In genomic region chr19:46055752-46056387, GRCm38 (mm10) we compare ENCODE assay signal across 8 mouse cellular contexts. TPM values are rescaled to one million over a fixed set of nuclear protein-coding genes. Genes with fewer than 3 reads are reported as not detected.
DNase-seq lines count a peak whose midpoint lies in the region; ATAC-seq and TF ChIP-seq lines count a peak whose summit lies in the region.

No protein-coding gene starts in this region.

- in situ Hi-C loops in Patski (cut with MboI; ENCODE audit: low pct_unique_long_range_greater_than_20kb): no loop called here

- TF ChIP-seq EP300 in heart, postnatal 0 days (IDR thresholded peaks at IDR 0.05; ENCODE audit: low read depth): no peak
- TF ChIP-seq EP300 in liver, embryonic 14.5 days (IDR thresholded peaks at IDR 0.05; ENCODE audit: low read depth): 0 out of 2 replicates have a peak, but pooled peaks have one; percentile 11
- TF ChIP-seq EP300 in stomach, postnatal 0 days (optimal IDR thresholded peaks at IDR 0.05): no peak

- DNase-seq in heart, postnatal 0 days (ENCODE audit: low spot score): no peak
- DNase-seq in heart, postnatal 10 days: no peak
- no peak for DNase-seq in Patski (ENCODE audit: low read depth, low spot score)
- DNase-seq in liver, embryonic 14.5 days (ENCODE audit: low read depth in 3 of 3, low spot score in 3 of 3): no peak
- DNase-seq in stomach, postnatal 0 days (ENCODE audit: low spot score): no peak
- no peak for DNase-seq in T-cell, adult 2 months (ENCODE audit: low spot score)
- DNase-seq in left cerebral cortex, postnatal 14 days (ENCODE audit: low spot score in 2 of 2): no peak

- no peaks in the 10 kb centered on the region for H3K27me3 ChIP-seq in heart, postnatal 0 days (ENCODE audit: control insufficient read depth, insufficient read depth, low read length)
- H3K27me3 ChIP-seq in Patski: no peaks in the 10 kb centered on the region
- no peaks in the 10 kb centered on the region for H3K27me3 ChIP-seq in forebrain, embryonic 15.5 days
- H3K27me3 ChIP-seq in liver, embryonic 14.5 days (ENCODE audit: control insufficient read depth, insufficient read depth, low read length): no peaks in the 10 kb centered on the region
- no peaks in the 10 kb centered on the region for H3K27me3 ChIP-seq in stomach, postnatal 0 days (ENCODE audit: control insufficient read depth, insufficient read depth, low read length)

- peak overlapping the region; percentile 81 for H3K4me3 ChIP-seq in heart, postnatal 0 days (ENCODE audit: low read depth, low read length)
- peak overlapping the region; percentile 92 for H3K4me3 ChIP-seq in forebrain, embryonic 15.5 days
- H3K4me3 ChIP-seq in liver, embryonic 14.5 days (ENCODE audit: insufficient read depth in 1 of 2, low read depth in 2 of 2, low read length in 2 of 2): peak overlapping the region; percentile 90 to 96
- peak overlapping the region; percentile 70 for H3K4me3 ChIP-seq in stomach, postnatal 0 days (ENCODE audit: low read depth, low read length)

- peak overlapping the region; percentile 52; the same call in 1 of the 2 replicates for H3K27ac ChIP-seq in heart, postnatal 0 days (ENCODE audit: low read depth)
- peak overlapping the region; percentile 8; the same call in 1 of the 2 replicates for H3K27ac ChIP-seq in forebrain, embryonic 15.5 days (replicated peaks)
- no peak overlapping the region for H3K27ac ChIP-seq in liver, embryonic 14.5 days
- H3K27ac ChIP-seq in stomach, postnatal 0 days (replicated peaks): no peak overlapping the region

- POLR2A ChIA-PET in Patski (lab: Charles Lee): interaction anchor here (0.6 to 1.2 kb wide), 3 partner anchors 10 to 28 kb away, joined by 3 to 7 read pairs (median 3); no protein-coding TSS in a partner anchor

- peak; percentile 68 for ATAC-seq in heart, postnatal 0 days (ENCODE audit: insufficient read depth, low read depth)
- peak; percentile 68 for ATAC-seq in Patski
- ATAC-seq in forebrain, embryonic 15.5 days (replicated peaks): peak; percentile 84
- peak; percentile 76 for ATAC-seq in liver, embryonic 14.5 days (ENCODE audit: insufficient read depth)
- ATAC-seq in stomach, postnatal 0 days (ENCODE audit: low FRiP score, low TSS enrichment): peak; percentile 72

- H3K4me2 ChIP-seq in heart, postnatal 0 days (ENCODE audit: low read depth, low read length): peak overlapping the region; percentile 59
- H3K4me2 ChIP-seq in forebrain, embryonic 15.5 days (replicated peaks): peak overlapping the region; percentile 42
- H3K4me2 ChIP-seq in liver, embryonic 14.5 days (ENCODE audit: low read depth): peak overlapping the region; percentile 85
- peak overlapping the region; percentile 40 for H3K4me2 ChIP-seq in stomach, postnatal 0 days (replicated peaks; ENCODE audit: low read depth)

- no peaks in the 10 kb centered on the region for H3K36me3 ChIP-seq in heart, postnatal 0 days (replicated peaks; ENCODE audit: control insufficient read depth, insufficient read depth, low read length)
- no peaks in the 10 kb centered on the region for H3K36me3 ChIP-seq in forebrain, embryonic 15.5 days
- H3K36me3 ChIP-seq in liver, embryonic 14.5 days (replicated peaks; ENCODE audit: control insufficient read depth, insufficient read depth, low read depth): peaks cover 4% of the 10 kb centered on the region
- H3K36me3 ChIP-seq in stomach, postnatal 0 days (ENCODE audit: control insufficient read depth, insufficient read depth, low read length): no peaks in the 10 kb centered on the region

- 2% methylated on average over 11 of the region's 11 CpGs for WGBS in heart, postnatal 0 days
- WGBS in forebrain, embryonic 15.5 days: under 1% methylated on average over 11 of the region's 11 CpGs
- 2% methylated on average over 11 of the region's 11 CpGs for WGBS in liver, embryonic 14.5 days (ENCODE audit: insufficient replicate concordance)
- WGBS in stomach, postnatal 0 days: under 1% methylated on average over 11 of the region's 11 CpGs

- H3K4me1 ChIP-seq in heart, postnatal 0 days (ENCODE audit: control insufficient read depth, insufficient read depth): peaks cover 10% of the 10 kb centered on the region
- peaks cover 18% of the 10 kb centered on the region for H3K4me1 ChIP-seq in forebrain, embryonic 15.5 days
- H3K4me1 ChIP-seq in liver, embryonic 14.5 days (replicated peaks; ENCODE audit: control insufficient read depth in 2 of 2, insufficient read depth in 2 of 2, low read length in 1 of 2): peaks cover 26 to 29% of the 10 kb centered on the region in 2 experiments
- no peaks in the 10 kb centered on the region for H3K4me1 ChIP-seq in stomach, postnatal 0 days (replicated peaks; ENCODE audit: control insufficient read depth, insufficient read depth)

- no peak overlapping the region for H3K9ac ChIP-seq in heart, postnatal 0 days (replicated peaks; ENCODE audit: low read depth, low read length)
- peak overlapping the region; percentile 10; the same call in 1 of the 2 replicates for H3K9ac ChIP-seq in forebrain, embryonic 15.5 days (replicated peaks)
- H3K9ac ChIP-seq in liver, embryonic 14.5 days (replicated peaks): peak overlapping the region; percentile 77
- H3K9ac ChIP-seq in stomach, postnatal 0 days (ENCODE audit: low read length): no peak overlapping the region

- intact Hi-C loops in heart, postnatal 10 days (cut with DNase I): no loop called here
- intact Hi-C loops in left cerebral cortex, postnatal 14 days (cut with DNase I): no loop called here

- CTCF ChIA-PET in Patski (lab: Charles Lee): interaction anchor here (2.1 kb wide), 1 partner anchor 10 kb away, joined by 5 read pairs; no protein-coding TSS in a partner anchor

- no peaks in the 10 kb centered on the region for H3K9me3 ChIP-seq in heart, postnatal 0 days (replicated peaks; ENCODE audit: control insufficient read depth, low read length)
- H3K9me3 ChIP-seq in forebrain, embryonic 15.5 days: no peaks in the 10 kb centered on the region
- no peaks in the 10 kb centered on the region for H3K9me3 ChIP-seq in liver, embryonic 14.5 days (ENCODE audit: control insufficient read depth, low read length)
- no peaks in the 10 kb centered on the region for H3K9me3 ChIP-seq in stomach, postnatal 0 days (ENCODE audit: control insufficient read depth, low read length)

- peak; percentile 55 for TF ChIP-seq CTCF in heart, postnatal 0 days (IDR thresholded peaks at IDR 0.05; ENCODE audit: low read depth)
- no peak for TF ChIP-seq CTCF in Patski (IDR thresholded peaks at IDR 0.05)
- peak; percentile 66; the same call in 1 of the 2 replicates for TF ChIP-seq CTCF in liver, embryonic 14.5 days (IDR thresholded peaks at IDR 0.05; ENCODE audit: low read depth)
- peak; percentile 72 for TF ChIP-seq CTCF in stomach, postnatal 0 days (IDR thresholded peaks at IDR 0.05; ENCODE audit: low read depth)

RNA-seq across cellular contexts. Expression of gene Ldb1, which starts 10.9 kb away (rescaled TPM):
- total RNA-seq in heart, postnatal 0 days (2014; rRNA removed; ENCODE audit: low replicate concordance): 72.3 and 79.3 TPM in 2 replicates
- polyA plus RNA-seq in heart, postnatal 0 days (2015; fragmentation: Nextera tagmentation; extraction: Ambion mirVana): 52.1 and 59.3 TPM in 2 replicates
- 10 to 100 TPM; 62.2 to 72.5 TPM for total RNA-seq in heart, postnatal 10 days (2021)
- 169 TPM for polyA plus RNA-seq in Patski (2021)
- 131 TPM in 2 replicates for polyA plus RNA-seq in forebrain, embryonic 15.5 days (2015; fragmentation: Nextera tagmentation; extraction: Ambion mirVana)
- 129 and 132 TPM in 2 replicates for polyA plus RNA-seq in liver, embryonic 14.5 days (2012; rRNA removed)
- polyA plus RNA-seq in liver, embryonic 14.5 days (2014; fragmentation: Nextera tagmentation; extraction: Ambion mirVana): 22.8 and 29.0 TPM in 2 replicates
- 50.1 and 54.9 TPM in 2 replicates for polyA plus RNA-seq in stomach, postnatal 0 days (2015; fragmentation: Nextera tagmentation; extraction: Ambion mirVana)
- total RNA-seq in left cerebral cortex, postnatal 14 days (2021): 100 to 1,000 TPM in 1 of 2 experiments, 10 to 100 TPM in 1; 89.7 to 101 TPM

RNA-seq across cellular contexts. Expression of gene Pprc1, which starts 11.2 kb away (rescaled TPM):
- 6.3 and 6.8 TPM in 2 replicates for total RNA-seq in heart, postnatal 0 days (2014; rRNA removed; ENCODE audit: low replicate concordance)
- polyA plus RNA-seq in heart, postnatal 0 days (2015; fragmentation: Nextera tagmentation; extraction: Ambion mirVana): 5.1 and 6.5 TPM in 2 replicates
- total RNA-seq in heart, postnatal 10 days (2021): 10 to 100 TPM; 17.5 to 21.4 TPM
- polyA plus RNA-seq in Patski (2021): 33.2 TPM
- polyA plus RNA-seq in forebrain, embryonic 15.5 days (2015; fragmentation: Nextera tagmentation; extraction: Ambion mirVana): 17.8 and 20.1 TPM in 2 replicates
- polyA plus RNA-seq in liver, embryonic 14.5 days (2012; rRNA removed): 17.5 and 19.4 TPM in 2 replicates
- polyA plus RNA-seq in liver, embryonic 14.5 days (2014; fragmentation: Nextera tagmentation; extraction: Ambion mirVana): 25.0 and 28.0 TPM in 2 replicates
- polyA plus RNA-seq in stomach, postnatal 0 days (2015; fragmentation: Nextera tagmentation; extraction: Ambion mirVana): 8.6 and 10.7 TPM in 2 replicates
- 10 to 100 TPM; 26.6 to 28.5 TPM for total RNA-seq in left cerebral cortex, postnatal 14 days (2021)

RNA-seq across cellular contexts. Expression of gene Nolc1, which starts 19.8 kb away (rescaled TPM):
- 11.0 and 19.7 TPM in 2 replicates for total RNA-seq in heart, postnatal 0 days (2014; rRNA removed; ENCODE audit: low replicate concordance)
- polyA plus RNA-seq in heart, postnatal 0 days (2015; fragmentation: Nextera tagmentation; extraction: Ambion mirVana): 22.7 and 28.1 TPM in 2 replicates
- total RNA-seq in heart, postnatal 10 days (2021): 10 to 100 TPM; 25.1 to 27.2 TPM
- 66.3 TPM for polyA plus RNA-seq in Patski (2021)
- polyA plus RNA-seq in forebrain, embryonic 15.5 days (2015; fragmentation: Nextera tagmentation; extraction: Ambion mirVana): 77.4 and 86.3 TPM in 2 replicates
- polyA plus RNA-seq in liver, embryonic 14.5 days (2012; rRNA removed): 36.6 and 63.9 TPM in 2 replicates
- 55.0 and 58.2 TPM in 2 replicates for polyA plus RNA-seq in liver, embryonic 14.5 days (2014; fragmentation: Nextera tagmentation; extraction: Ambion mirVana)
- polyA plus RNA-seq in stomach, postnatal 0 days (2015; fragmentation: Nextera tagmentation; extraction: Ambion mirVana): 36.1 and 36.5 TPM in 2 replicates
- 10 to 100 TPM; 37.6 to 38.8 TPM for total RNA-seq in left cerebral cortex, postnatal 14 days (2021)

RNA-seq across cellular contexts. Expression of gene Hps6, which starts 52.6 kb away (rescaled TPM):
- 9.7 and 12.1 TPM in 2 replicates for total RNA-seq in heart, postnatal 0 days (2014; rRNA removed; ENCODE audit: low replicate concordance)
- polyA plus RNA-seq in heart, postnatal 0 days (2015; fragmentation: Nextera tagmentation; extraction: Ambion mirVana): 5.6 and 6.3 TPM in 2 replicates
- 1 to 10 TPM; 6.1 to 6.5 TPM for total RNA-seq in heart, postnatal 10 days (2021)
- polyA plus RNA-seq in Patski (2021): 15.6 TPM
- 2.9 and 3.4 TPM in 2 replicates for polyA plus RNA-seq in forebrain, embryonic 15.5 days (2015; fragmentation: Nextera tagmentation; extraction: Ambion mirVana)
- polyA plus RNA-seq in liver, embryonic 14.5 days (2012; rRNA removed): 0.96 and 1.2 TPM in 2 replicates
- polyA plus RNA-seq in liver, embryonic 14.5 days (2014; fragmentation: Nextera tagmentation; extraction: Ambion mirVana): 1.3 and 1.4 TPM in 2 replicates
- 4.9 and 5.1 TPM in 2 replicates for polyA plus RNA-seq in stomach, postnatal 0 days (2015; fragmentation: Nextera tagmentation; extraction: Ambion mirVana)
- 1 to 10 TPM; 3.8 to 4.6 TPM for total RNA-seq in left cerebral cortex, postnatal 14 days (2021)

RNA-seq across cellular contexts. Expression of gene Armh3, which starts 57.6 kb away (rescaled TPM):
- total RNA-seq in heart, postnatal 0 days (2014; rRNA removed; ENCODE audit: low replicate concordance): 7.0 and 11.4 TPM in 2 replicates
- polyA plus RNA-seq in heart, postnatal 0 days (2015; fragmentation: Nextera tagmentation; extraction: Ambion mirVana): 10.4 and 11.1 TPM in 2 replicates
- total RNA-seq in heart, postnatal 10 days (2021): 10 to 100 TPM; 16.7 to 17.2 TPM
- polyA plus RNA-seq in Patski (2021): 18.4 TPM
- polyA plus RNA-seq in forebrain, embryonic 15.5 days (2015; fragmentation: Nextera tagmentation; extraction: Ambion mirVana): 22.8 and 24.7 TPM in 2 replicates
- 2.0 and 2.2 TPM in 2 replicates for polyA plus RNA-seq in liver, embryonic 14.5 days (2012; rRNA removed)
- 2.6 and 2.8 TPM in 2 replicates for polyA plus RNA-seq in liver, embryonic 14.5 days (2014; fragmentation: Nextera tagmentation; extraction: Ambion mirVana)
- 7.5 and 8.2 TPM in 2 replicates for polyA plus RNA-seq in stomach, postnatal 0 days (2015; fragmentation: Nextera tagmentation; extraction: Ambion mirVana)
- total RNA-seq in left cerebral cortex, postnatal 14 days (2021): 10 to 100 TPM; 20.8 to 21.9 TPM

Comparison
In these comparisons a context has a peak if more than half of its experiments do, and no peak if none do; other contexts are left out.
1. H3K27ac ChIP-seq: peak in heart, postnatal 0 days (single experiment) and forebrain, embryonic 15.5 days (single experiment); none in liver, embryonic 14.5 days (single experiment) and stomach, postnatal 0 days (single experiment).
2. H3K9ac ChIP-seq: peak in forebrain, embryonic 15.5 days (single experiment) and liver, embryonic 14.5 days (single experiment); none in heart, postnatal 0 days (single experiment) and stomach, postnatal 0 days (single experiment).
3. Peak in every context shown above with its lines, with median percentiles within 50 percentile points of each other: ATAC-seq, H3K4me2 ChIP-seq and H3K4me3 ChIP-seq.